Mouse (Mus musculus) 416B (cell line): Measurements from ENCODE around the gene Stard3.

Experiments
- DNase-seq: peaks from one replicate; pipeline ENCODE4 v3.0.0; 2011; ENCODE audit warnings: low read depth

Gene Stard3

GRCm38 (mm10) chr11:98358161-98359083 is at the start of gene Stard3:
Gene Stard3 (plus strand): TSS chr11:98358368.
- peak; percentile 95 for DNase-seq

- DNase-seq = peak; percentile 51
These were observed 44.3 kb upstream of the Stard3 start for GRCm38 (mm10) chr11:98313790-98314323.

GRCm38 (mm10) chr11:98317479-98317878 is 40.7 kb upstream of the Stard3 start:
- DNase-seq = no peak

GRCm38 (mm10) chr11:98318421-98319116 is 39.6 kb upstream of the Stard3 start:
- DNase-seq = no peak

GRCm38 (mm10) chr11:98319120-98319519 is 39.0 kb upstream of the Stard3 start:
- no peak for DNase-seq

- no peak for DNase-seq
These were observed 38.6 kb upstream of the Stard3 start for GRCm38 (mm10) chr11:98319544-98319943.

- no peak for DNase-seq
These were observed 38.2 kb upstream of the Stard3 start for GRCm38 (mm10) chr11:98319944-98320343.

- DNase-seq = no peak
These were observed 37.8 kb upstream of the Stard3 start for GRCm38 (mm10) chr11:98320381-98320780.

- no peak for DNase-seq
These were observed 37.1 kb upstream of the Stard3 start for GRCm38 (mm10) chr11:98320806-98321676.

GRCm38 (mm10) chr11:98321677-98322003 is 36.5 kb upstream of the Stard3 start:
- no peak for DNase-seq

GRCm38 (mm10) chr11:98322159-98322558 is 36.0 kb upstream of the Stard3 start:
- DNase-seq = no peak

- DNase-seq = no peak
These were observed 34.9 kb upstream of the Stard3 start for GRCm38 (mm10) chr11:98323136-98323866.

GRCm38 (mm10) chr11:98323933-98324332 is 34.2 kb upstream of the Stard3 start:
- peak; percentile 19 for DNase-seq

GRCm38 (mm10) chr11:98325191-98325820 is 32.9 kb upstream of the Stard3 start:
- no peak for DNase-seq

GRCm38 (mm10) chr11:98325821-98326218 is 32.3 kb upstream of the Stard3 start:
- no peak for DNase-seq

- DNase-seq = no peak
These were observed 31.4 kb upstream of the Stard3 start for GRCm38 (mm10) chr11:98326741-98327135.

- no peak for DNase-seq
These were observed 30.8 kb upstream of the Stard3 start for GRCm38 (mm10) chr11:98327136-98328030.

- DNase-seq = no peak
These were observed 30.2 kb upstream of the Stard3 start for GRCm38 (mm10) chr11:98328031-98328370.

- no peak for DNase-seq
These were observed 29.6 kb upstream of the Stard3 start for GRCm38 (mm10) chr11:98328371-98329069.
